Mouse (Mus musculus): Measurements from ENCODE around the gene Rpl13a. TPM values are rescaled to one million over a fixed set of nuclear protein-coding genes. Genes with fewer than 3 reads are reported as not detected.

Rpl13a gene
- polyA plus RNA-seq, 1 experiment: 3,442 TPM

DNA sequence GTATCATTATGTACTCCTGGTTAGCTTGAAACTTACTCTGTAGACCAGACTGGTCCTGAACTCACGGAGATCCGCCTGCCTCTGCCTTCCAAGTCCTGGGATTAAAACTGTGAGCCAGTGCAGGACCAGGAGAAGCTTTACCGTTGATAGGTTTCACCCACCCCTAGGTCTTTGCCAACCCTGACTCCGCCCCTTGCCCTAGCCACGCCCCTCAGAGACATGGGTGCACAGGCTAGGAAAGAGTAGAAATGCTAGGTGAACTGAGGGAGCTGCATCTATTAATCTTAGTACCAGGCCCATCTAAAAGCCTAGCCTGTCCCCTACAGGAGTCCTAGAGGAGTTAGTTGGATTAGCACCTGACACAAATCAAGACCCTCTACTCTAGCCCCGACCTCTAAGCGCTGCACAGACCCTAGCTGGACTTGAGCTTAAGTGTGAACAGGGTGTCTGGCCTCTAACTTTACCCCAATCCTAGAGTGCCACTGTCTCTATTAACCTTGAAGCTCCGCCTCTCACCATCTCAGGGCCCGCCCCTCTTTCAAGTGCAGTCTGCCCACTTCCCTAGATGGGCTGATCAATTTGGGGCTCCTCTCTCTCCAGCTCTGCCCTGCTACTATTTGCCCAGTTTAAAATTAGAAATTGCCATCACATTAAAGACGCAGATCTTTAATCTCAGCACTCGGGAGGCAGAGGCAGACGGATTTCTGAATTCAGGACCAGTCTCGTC, 38.1 kb downstream of the Rpl13a start:
- DNase-seq (ENCODE audit: low spot score): no peak

DNA sequence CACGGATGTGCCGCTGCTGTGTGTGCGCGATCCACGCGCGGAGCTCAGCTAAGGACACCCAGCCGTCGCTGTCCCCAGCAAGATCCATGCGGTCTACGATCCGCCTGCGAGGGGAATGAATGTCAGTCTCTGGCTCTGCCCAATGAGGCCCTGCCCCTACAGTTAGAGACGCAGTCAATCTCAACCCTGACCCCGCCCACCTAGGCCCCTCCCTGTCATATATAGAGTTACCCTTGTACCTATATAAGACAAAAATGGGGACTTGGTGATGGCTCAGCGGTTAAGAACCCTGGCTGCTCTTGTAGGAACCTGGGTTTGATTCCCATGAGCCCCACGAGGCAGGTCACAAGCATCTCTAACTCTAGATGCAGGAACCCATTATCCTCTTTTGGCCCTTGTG, 40.0 kb downstream of the Rpl13a start:
- no peak for DNase-seq (ENCODE audit: low spot score)

DNA sequence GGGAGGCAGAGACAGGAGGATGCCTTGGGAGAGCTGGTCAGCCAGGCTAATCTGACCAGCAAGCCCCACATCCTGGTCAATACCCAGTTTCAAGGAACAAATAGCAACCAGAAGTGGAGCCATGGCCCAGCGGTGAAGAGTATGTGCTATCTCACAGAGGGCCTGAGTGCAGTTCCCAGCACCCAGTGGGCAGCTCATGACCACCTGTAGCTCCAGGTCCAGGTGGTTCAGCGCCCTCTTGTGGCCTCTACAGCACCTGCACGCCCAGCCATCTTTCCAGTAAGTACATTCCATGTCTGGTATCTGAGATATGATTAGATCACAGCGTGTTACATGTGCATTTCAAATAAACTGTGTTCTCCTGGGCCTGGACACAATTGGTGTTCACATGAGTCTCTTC, 42.5 kb downstream of the Rpl13a start:
- no peak for DNase-seq (ENCODE audit: low spot score)

DNA sequence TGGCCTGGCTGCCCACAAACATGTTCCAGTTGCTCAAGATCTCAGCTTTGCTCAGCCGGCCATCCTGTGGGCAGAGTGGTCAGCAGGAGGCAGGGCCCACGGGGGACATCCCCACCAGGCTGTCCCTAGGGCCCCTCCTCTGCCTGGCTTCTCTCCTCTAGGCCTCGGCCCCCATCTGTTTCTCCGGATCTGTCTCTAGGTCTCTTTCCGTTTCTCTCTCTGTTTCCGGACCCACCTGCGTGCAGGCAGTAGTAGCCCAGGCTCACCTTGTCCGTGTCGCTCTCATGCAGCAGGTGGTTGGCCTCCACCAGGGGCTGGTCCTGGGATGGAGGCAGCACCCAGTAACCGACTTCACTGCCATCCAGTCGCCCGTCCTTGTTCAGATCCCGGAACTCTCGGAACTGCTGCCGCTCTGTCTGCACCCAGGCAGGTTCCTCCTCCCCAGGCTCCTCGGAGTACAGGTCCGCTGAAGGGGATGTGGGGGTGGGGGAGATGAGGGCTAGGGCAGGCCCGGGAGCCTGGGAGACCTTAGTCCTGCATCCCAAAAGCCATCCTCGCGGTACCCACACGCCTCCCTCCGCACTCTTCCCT, 45.2 kb downstream of the Rpl13a start:
- DNase-seq (ENCODE audit: low spot score): no peak

DNA sequence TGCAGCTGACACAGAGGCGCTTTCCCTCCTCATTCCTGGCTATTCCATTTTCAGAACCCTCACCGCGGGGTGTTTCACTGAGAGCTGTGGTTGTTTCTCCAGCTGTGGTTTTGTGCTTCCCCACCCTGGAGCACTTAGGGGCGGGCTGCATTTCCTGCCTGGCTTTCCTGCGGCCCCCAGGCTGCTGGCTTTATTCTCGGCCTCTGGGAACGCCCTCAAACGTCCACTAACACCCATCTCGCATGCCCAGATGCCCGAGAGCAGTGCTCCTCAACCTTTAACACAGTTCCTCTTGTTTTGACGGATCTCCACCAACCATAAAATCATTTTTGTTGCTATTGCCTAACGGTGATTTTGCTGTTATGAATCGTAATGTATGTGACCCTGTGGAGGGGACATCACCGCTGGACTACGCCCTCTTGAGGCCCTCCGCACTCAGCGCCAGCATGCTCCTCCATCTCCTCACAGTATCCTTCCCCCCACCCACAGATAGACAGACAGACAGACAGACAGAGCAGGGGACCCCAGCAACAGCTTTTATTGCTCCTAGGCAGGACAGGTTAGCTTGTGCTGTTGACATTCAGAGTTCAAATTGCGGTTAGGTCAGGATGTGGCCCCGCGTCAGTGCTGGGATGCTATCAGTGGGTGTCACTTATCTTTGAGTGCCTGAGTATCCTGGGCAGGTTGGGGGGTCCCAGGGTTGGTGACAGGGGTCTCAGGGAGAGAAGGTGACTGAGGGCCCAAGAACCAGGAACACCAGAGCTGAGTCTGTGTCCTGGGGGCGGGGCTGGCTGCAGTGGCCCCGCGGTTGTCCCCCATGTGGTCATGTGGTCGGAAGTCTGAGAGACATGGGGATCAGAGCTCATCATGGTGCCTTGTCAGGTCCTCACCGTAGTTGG, 45.9 kb downstream of the Rpl13a start:
- no peak for DNase-seq (ENCODE audit: low spot score)

DNA sequence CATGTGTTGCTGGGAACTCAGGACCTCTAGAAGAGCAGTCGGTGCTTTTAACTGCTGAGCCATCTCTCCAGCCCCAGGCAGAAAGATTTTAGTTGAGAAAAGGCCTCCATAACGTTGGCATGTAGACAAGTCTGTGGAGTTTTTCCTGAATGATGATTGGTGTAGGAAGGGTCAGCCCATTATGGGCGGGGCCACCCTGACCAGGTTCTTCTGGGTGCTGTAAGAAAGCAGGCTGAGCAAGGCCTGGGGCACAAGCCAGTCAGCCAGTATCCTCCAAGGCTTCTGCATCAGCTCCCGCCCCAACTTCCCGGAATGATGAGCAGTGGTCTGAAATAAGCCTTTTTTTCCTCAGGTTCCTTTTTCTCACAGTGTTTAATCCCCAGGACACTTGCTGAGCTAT, 47.5 kb downstream of the Rpl13a start:
- no peak for DNase-seq (ENCODE audit: low spot score)

DNA sequence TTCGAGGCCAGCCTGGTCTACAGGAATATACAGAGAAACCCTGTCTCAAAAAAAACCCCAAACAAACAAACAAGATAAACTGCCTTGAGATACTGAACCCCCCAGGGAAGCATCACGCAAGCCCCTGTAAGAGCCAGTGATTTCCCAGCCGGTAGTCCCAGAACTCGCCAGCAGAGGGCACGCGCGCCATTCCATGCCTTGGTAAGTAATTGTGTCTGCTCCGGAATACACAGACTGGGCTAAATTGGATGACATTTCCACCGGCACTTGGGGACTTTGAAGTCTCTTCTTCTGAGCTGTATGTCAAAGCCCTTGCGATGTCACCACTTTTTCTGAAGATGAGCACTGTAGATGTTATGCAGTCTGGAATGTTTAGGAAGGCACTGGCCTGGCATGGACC, 48.7 kb downstream of the Rpl13a start:
- peak; percentile 79 for DNase-seq (ENCODE audit: low spot score)

DNA sequence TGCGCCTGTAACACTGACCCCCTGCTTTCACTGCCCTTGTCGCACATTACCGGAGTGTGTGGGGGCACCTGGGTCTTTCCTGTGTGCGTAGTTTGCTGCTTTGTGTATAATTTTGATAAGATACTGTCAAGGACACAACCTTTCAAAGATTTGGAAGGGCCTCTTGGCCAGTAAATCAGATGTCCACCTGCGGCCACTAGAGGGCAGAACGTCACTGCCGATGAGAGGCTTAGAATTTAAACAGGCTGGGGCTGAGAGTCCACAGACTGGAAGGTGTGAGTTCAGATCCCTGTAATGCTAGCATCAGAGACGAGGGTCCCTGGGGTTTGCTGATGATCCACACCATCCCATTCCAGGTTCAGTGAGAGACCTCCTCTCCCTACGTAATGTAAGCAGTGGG, 50.0 kb downstream of the Rpl13a start:
- peak; percentile 51 for DNase-seq (ENCODE audit: low spot score)

DNA sequence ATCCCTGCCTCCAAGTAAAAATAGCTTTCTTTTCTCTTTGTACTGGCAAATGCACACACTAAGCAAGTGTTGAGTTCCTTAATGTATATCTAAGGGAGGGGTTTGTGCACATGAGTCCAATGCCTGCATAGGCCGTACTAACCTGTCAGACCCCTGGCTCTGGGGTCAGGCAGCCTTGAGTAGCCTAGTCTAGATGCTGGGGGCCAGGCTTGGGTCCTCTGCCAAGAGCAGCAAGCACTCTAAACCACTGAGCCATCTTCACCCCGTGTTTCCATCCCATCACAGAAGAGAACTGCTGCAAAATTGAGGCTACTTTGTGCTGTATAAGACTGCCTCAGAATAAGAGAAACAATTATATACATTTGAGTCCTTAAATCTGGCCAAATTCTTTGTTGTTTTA, 50.7 kb downstream of the Rpl13a start:
- DNase-seq (ENCODE audit: low spot score): no peak

DNA sequence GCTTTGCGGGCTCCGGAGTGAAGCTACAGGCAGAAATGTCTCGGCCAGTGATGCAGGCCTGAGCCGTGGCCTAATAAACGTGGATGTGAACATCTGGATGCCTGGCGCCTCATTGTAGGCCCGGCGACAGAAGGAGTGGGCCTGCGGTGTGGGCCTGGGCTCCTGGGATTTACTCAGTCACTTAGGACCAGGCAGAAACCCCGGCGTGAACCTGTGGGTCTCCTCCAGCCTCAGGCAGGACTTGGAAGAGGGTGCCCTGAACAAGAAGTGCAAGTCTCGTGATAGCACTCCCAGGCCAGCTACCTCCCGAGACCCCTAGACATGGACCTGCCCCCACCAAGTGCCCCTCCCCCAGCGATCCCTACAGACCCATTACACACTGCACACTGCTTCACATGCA, 51.2 kb downstream of the Rpl13a start:
- no peak for DNase-seq (ENCODE audit: low spot score)

DNA sequence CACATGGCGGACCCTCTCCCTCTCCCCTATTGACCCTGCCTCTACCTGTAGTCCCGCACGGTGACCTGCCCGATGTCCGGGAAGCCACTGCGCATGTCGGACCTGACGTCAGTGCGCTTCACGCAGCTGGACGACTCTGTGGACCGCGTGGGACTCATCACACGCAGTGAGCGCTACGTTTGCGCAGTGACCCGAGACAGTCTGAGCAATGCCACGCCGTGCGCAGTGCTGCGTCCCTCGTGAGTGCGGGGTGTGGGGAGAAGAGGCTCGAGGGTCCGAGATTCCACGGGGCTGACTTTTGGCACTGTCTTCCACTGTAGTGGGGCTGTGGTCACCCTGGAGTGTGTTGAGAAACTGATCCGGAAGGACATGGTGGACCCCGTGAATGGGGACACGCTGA, 52.1 kb downstream of the Rpl13a start:
- no peak for DNase-seq (ENCODE audit: low spot score)

Other genes with a start within 250 kb of the Rpl13a start
- gene Med25, start 236.0 kb downstream of the Rpl13a start, polyA plus RNA-seq (2012; rRNA removed): 57.8 and 66.1 TPM in 2 replicates
- gene Fuz, start 232.7 kb downstream of the Rpl13a start, polyA plus RNA-seq (2012; rRNA removed): 47.7 and 53.9 TPM in 2 replicates
- 74.2 and 77.7 TPM in 2 replicates for gene Ap2a1, start 199.3 kb downstream of the Rpl13a start, polyA plus RNA-seq (2012; rRNA removed)
- 0.03 and 0.08 TPM in 2 replicates for gene Tsks, start 185.6 kb downstream of the Rpl13a start, polyA plus RNA-seq (2012; rRNA removed)
- gene Cpt1c, start 153.9 kb downstream of the Rpl13a start, polyA plus RNA-seq (2012; rRNA removed): 26.1 and 26.8 TPM in 2 replicates
- 183 and 244 TPM in 2 replicates for gene Prmt1, start 142.2 kb downstream of the Rpl13a start, polyA plus RNA-seq (2012; rRNA removed)
- 133 and 171 TPM in 2 replicates for gene Irf3, start 131.1 kb downstream of the Rpl13a start, polyA plus RNA-seq (2012; rRNA removed)
- 28.6 and 34.8 TPM in 2 replicates for gene Bcl2l12, start 130.0 kb downstream of the Rpl13a start, polyA plus RNA-seq (2012; rRNA removed)
- 58.4 and 63.5 TPM in 2 replicates for gene Scaf1, start 112.4 kb downstream of the Rpl13a start, polyA plus RNA-seq (2012; rRNA removed)
- 383 and 414 TPM in 2 replicates for gene Rras, start 110.8 kb downstream of the Rpl13a start, polyA plus RNA-seq (2012; rRNA removed)
- 5.1 and 18.2 TPM in 2 replicates for gene Prr12, start 75.9 kb downstream of the Rpl13a start, polyA plus RNA-seq (2012; rRNA removed)
- 59.9 and 69.6 TPM in 2 replicates for gene Nosip, start 66.3 kb downstream of the Rpl13a start, polyA plus RNA-seq (2012; rRNA removed)
- 37.6 and 46.5 TPM in 2 replicates for gene Prrg2, start 66.1 kb downstream of the Rpl13a start, polyA plus RNA-seq (2012; rRNA removed)
- 277 and 317 TPM in 2 replicates for gene Rcn3, start 36.5 kb downstream of the Rpl13a start, polyA plus RNA-seq (2012; rRNA removed)
- 144 and 157 TPM in 2 replicates for gene Fcgrt, start 24.9 kb downstream of the Rpl13a start, polyA plus RNA-seq (2012; rRNA removed)
- 903 and 1,312 TPM in 2 replicates for gene Rps11, start 4.3 kb downstream of the Rpl13a start, polyA plus RNA-seq (2012; rRNA removed)
- gene Gm45713, start 7.5 kb upstream of the Rpl13a start, polyA plus RNA-seq (2012; rRNA removed): 0.28 and 0.44 TPM in 2 replicates
- 74.5 and 83.1 TPM in 2 replicates for gene Flt3l, start 7.7 kb upstream of the Rpl13a start, polyA plus RNA-seq (2012; rRNA removed)
- gene Pih1d1, start 25.5 kb upstream of the Rpl13a start, polyA plus RNA-seq (2012; rRNA removed): 48.3 and 58.3 TPM in 2 replicates
- gene Aldh16a1, start 25.8 kb upstream of the Rpl13a start, polyA plus RNA-seq (2012; rRNA removed): 27.7 and 30.9 TPM in 2 replicates
- 0.03 and 0.04 TPM in 2 replicates for gene Slc17a7, start 35.2 kb upstream of the Rpl13a start, polyA plus RNA-seq (2012; rRNA removed)
- gene Gfy, start 50.8 kb upstream of the Rpl13a start, polyA plus RNA-seq (2012; rRNA removed): 0.03 TPM in 1 of 2 replicates, not detected in the other
- not detected in 2 replicates for gene Pth2, start 52.2 kb upstream of the Rpl13a start, polyA plus RNA-seq (2012; rRNA removed)
- 0.12 and 0.15 TPM in 2 replicates for gene Ccdc155, start 76.1 kb upstream of the Rpl13a start, polyA plus RNA-seq (2012; rRNA removed)
- gene Dkkl1, start 83.4 kb upstream of the Rpl13a start, polyA plus RNA-seq (2012; rRNA removed): 5.1 and 7.5 TPM in 2 replicates
- gene Tead2, start 87.0 kb upstream of the Rpl13a start, polyA plus RNA-seq (2012; rRNA removed): 29.1 and 29.2 TPM in 2 replicates
- gene Cd37, start 110.4 kb upstream of the Rpl13a start, polyA plus RNA-seq (2012; rRNA removed): 12.3 and 15.1 TPM in 2 replicates
- not detected in 2 replicates for gene Slc6a16, start 112.3 kb upstream of the Rpl13a start, polyA plus RNA-seq (2012; rRNA removed)
- not detected in 2 replicates for gene Slc6a21, start 148.8 kb upstream of the Rpl13a start, polyA plus RNA-seq (2012; rRNA removed)
- 33.6 and 39.8 TPM in 2 replicates for gene Trpm4, start 205.0 kb upstream of the Rpl13a start, polyA plus RNA-seq (2012; rRNA removed)
- gene Hrc, start 206.5 kb upstream of the Rpl13a start, polyA plus RNA-seq (2012; rRNA removed): 0.59 and 1.1 TPM in 2 replicates
- 1.4 and 1.9 TPM in 2 replicates for gene Ppfia3, start 238.3 kb upstream of the Rpl13a start, polyA plus RNA-seq (2012; rRNA removed)
- 19.2 and 21.0 TPM in 2 replicates for gene Lin7b, start 241.8 kb upstream of the Rpl13a start, polyA plus RNA-seq (2012; rRNA removed)